Mouse (Mus musculus) kidney, embryonic 15.5 days (tissue): Measurements from ENCODE around the gene Pkd1l2. TPM values are rescaled to one million over a fixed set of nuclear protein-coding genes. Genes with fewer than 3 reads are reported as not detected.

Experiments used
- ATAC-seq: fragments of 200-750 bp; cut with Nextera tagmentation; replicated peaks from 2 replicates; pipeline ENCODE4 v1.8.0; 2017; ENCODE audit warnings: moderate TSS enrichment; ENCODE audit not compliant: low FRiP score
- H3K27ac ChIP-seq: fragments of 300-500 bp; sonication (generic); 2 replicates; pipeline ENCODE4 v1.5.1; 2015; ENCODE audit warnings: mild to moderate bottlenecking, inconsistent platforms
- H3K27me3 ChIP-seq: fragments of 300-500 bp; sonication (generic); 2 replicates; pipeline ENCODE4 v1.6.1; 2015; ENCODE audit warnings: inconsistent platforms
- H3K36me3 ChIP-seq: fragments of 300-500 bp; sonication (generic); 2 replicates; pipeline ENCODE4 v1.6.1; 2015; ENCODE audit warnings: inconsistent platforms
- H3K4me1 ChIP-seq: fragments of 300-500 bp; sonication (generic); 2 replicates; pipeline ENCODE4 v1.6.1; 2015; ENCODE audit warnings: inconsistent platforms
- H3K4me2 ChIP-seq: fragments of 300-500 bp; sonication (generic); 2 replicates; pipeline ENCODE4 v1.6.1; 2015; ENCODE audit warnings: moderate library complexity, mild to moderate bottlenecking, inconsistent platforms
- H3K4me3 ChIP-seq: fragments of 300-500 bp; sonication (generic); replicated peaks from 2 replicates; pipeline ENCODE4 v1.5.1; 2015; ENCODE audit warnings: mild to moderate bottlenecking, inconsistent platforms
- H3K9ac ChIP-seq: fragments of 300-500 bp; sonication (generic); 2 replicates; pipeline ENCODE4 v1.6.1; 2015; ENCODE audit warnings: mild to moderate bottlenecking, inconsistent platforms
- H3K9me3 ChIP-seq: fragments of 300-500 bp; sonication (generic); replicated peaks from 2 replicates; pipeline ENCODE4 v1.6.1; 2016; ENCODE audit warnings: inconsistent platforms
- WGBS: fragments of 180-500 bp; shearing (Covaris S2); methylation state at CpG from one replicate; pipeline ENCODE4 v1.1.7; 2015; ENCODE audit warnings: mixed read lengths; 5-methylcytosine and 5-hydroxymethylcytosine counted together
- polyA plus RNA-seq: library from polyadenylated mRNA; unstranded; fragments of >200 nt; fragmentation: Nextera tagmentation; extraction: Ambion mirVana; gene quantifications from 2 replicates; pipeline ENCODE4 v1.2.1, GENCODE M21; 2015

Gene Pkd1l2
- polyA plus RNA-seq, 1 experiment from 2014 or later: 0.05 TPM

GRCm38 (mm10) chr8:117053135-117054079, 28.8 kb downstream of the Pkd1l2 start:
- H3K27me3 ChIP-seq: no peaks in the 10 kb centered on the region
- no peak overlapping the region for H3K27ac ChIP-seq
- ATAC-seq: no peak
- no peaks in the 10 kb centered on the region for H3K36me3 ChIP-seq
- H3K9me3 ChIP-seq: no peaks in the 10 kb centered on the region
- no peak overlapping the region for H3K9ac ChIP-seq
- 71% methylated on average over 12 of the region's 12 CpGs for WGBS
- H3K4me1 ChIP-seq: peaks cover 11% of the 10 kb centered on the region; the same call in 1 of the 2 replicates
- H3K4me3 ChIP-seq: no peak overlapping the region
- no peak overlapping the region for H3K4me2 ChIP-seq

- Histone ChIP-seq H3K4me1 (peaks cover 11% of the 10 kb centered on the region; the same call in 1 of the 2 replicates), H3K9ac (no peak overlapping the region), H3K27me3 (no peaks in the 10 kb centered on the region), H3K9me3 (no peaks in the 10 kb centered on the region), H3K4me3 (no peak overlapping the region), H3K4me2 (no peak overlapping the region), H3K36me3 (no peaks in the 10 kb centered on the region), H3K27ac (0 out of 2 replicates have a peak overlapping the region, but pooled peaks have one; percentile 27)
- WGBS: 23% methylated on average over 9 of the region's 9 CpGs
- peak; percentile 71 for ATAC-seq
Observed at GRCm38 (mm10) chr8:117051316-117051715, 30.9 kb downstream of the Pkd1l2 start.

GRCm38 (mm10) chr8:117050763-117051162, 31.5 kb downstream of the Pkd1l2 start:
- Histone ChIP-seq H3K27me3 (no peaks in the 10 kb centered on the region), H3K9me3 (no peaks in the 10 kb centered on the region), H3K4me3 (no peak overlapping the region), H3K4me2 (no peak overlapping the region), H3K9ac (no peak overlapping the region), H3K27ac (no peak overlapping the region), H3K36me3 (no peaks in the 10 kb centered on the region), H3K4me1 (peaks cover 11% of the 10 kb centered on the region; the same call in 1 of the 2 replicates)
- 83% methylated on average over 9 of the region's 9 CpGs for WGBS
- no peak for ATAC-seq

DNA sequence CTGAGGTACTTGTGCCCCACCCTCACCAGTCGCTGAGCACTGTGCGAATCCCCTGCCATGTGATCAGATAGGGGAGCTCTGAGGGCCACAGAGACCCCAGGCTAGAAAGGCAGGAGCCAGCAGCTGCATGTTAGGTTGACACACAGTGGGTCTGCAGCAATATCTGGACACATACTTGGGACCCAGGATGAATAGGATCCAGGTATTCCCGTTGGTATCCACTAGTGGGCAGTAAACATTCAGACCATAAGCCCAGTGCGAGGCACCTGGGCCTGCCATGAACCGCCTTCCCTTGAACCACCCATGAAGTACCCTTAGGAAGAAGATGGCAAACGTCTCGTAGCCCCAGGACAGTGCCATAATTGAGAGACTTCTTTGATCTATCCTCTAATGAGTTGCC, 32.8 kb downstream of the Pkd1l2 start:
- no peaks in the 10 kb centered on the region for H3K27me3 ChIP-seq
- H3K4me1 ChIP-seq: peaks cover 11% of the 10 kb centered on the region; the same call in 1 of the 2 replicates
- H3K9me3 ChIP-seq: no peaks in the 10 kb centered on the region
- no peak overlapping the region for H3K27ac ChIP-seq
- H3K36me3 ChIP-seq: no peaks in the 10 kb centered on the region
- H3K4me2 ChIP-seq: no peak overlapping the region
- no peak overlapping the region for H3K9ac ChIP-seq
- ATAC-seq: no peak
- 74% methylated on average over 7 of the region's 7 CpGs for WGBS
- H3K4me3 ChIP-seq: no peak overlapping the region

- H3K27me3 ChIP-seq: no peaks in the 10 kb centered on the region
- H3K9me3 ChIP-seq: no peaks in the 10 kb centered on the region
- no peak for ATAC-seq
- WGBS: 86% methylated on average over 3 of the region's 3 CpGs
- H3K4me3 ChIP-seq: no peak overlapping the region
- H3K9ac ChIP-seq: no peak overlapping the region
- no peaks in the 10 kb centered on the region for H3K4me1 ChIP-seq
- no peaks in the 10 kb centered on the region for H3K36me3 ChIP-seq
- H3K4me2 ChIP-seq: no peak overlapping the region
- H3K27ac ChIP-seq: no peak overlapping the region
Observed at GRCm38 (mm10) chr8:117043584-117043983, 38.7 kb downstream of the Pkd1l2 start.

- Histone ChIP-seq H3K9me3 (no peaks in the 10 kb centered on the region), H3K36me3 (no peaks in the 10 kb centered on the region), H3K4me1 (no peaks in the 10 kb centered on the region), H3K27me3 (no peaks in the 10 kb centered on the region), H3K4me3 (no peak overlapping the region), H3K4me2 (no peak overlapping the region), H3K27ac (no peak overlapping the region), H3K9ac (no peak overlapping the region)
- no peak for ATAC-seq
- 78% methylated on average over 7 of the region's 7 CpGs for WGBS
Observed at GRCm38 (mm10) chr8:117039843-117040242, 42.4 kb downstream of the Pkd1l2 start.

GRCm38 (mm10) chr8:117037374-117037935, 44.8 kb downstream of the Pkd1l2 start:
- ATAC-seq: no peak
- H3K4me3 ChIP-seq: no peak overlapping the region
- no peak overlapping the region for H3K4me2 ChIP-seq
- no peaks in the 10 kb centered on the region for H3K36me3 ChIP-seq
- no peak overlapping the region for H3K9ac ChIP-seq
- no peak overlapping the region for H3K27ac ChIP-seq
- H3K9me3 ChIP-seq: no peaks in the 10 kb centered on the region
- H3K4me1 ChIP-seq: no peaks in the 10 kb centered on the region
- H3K27me3 ChIP-seq: no peaks in the 10 kb centered on the region
- 84% methylated on average over 7 of the region's 7 CpGs for WGBS

DNA sequence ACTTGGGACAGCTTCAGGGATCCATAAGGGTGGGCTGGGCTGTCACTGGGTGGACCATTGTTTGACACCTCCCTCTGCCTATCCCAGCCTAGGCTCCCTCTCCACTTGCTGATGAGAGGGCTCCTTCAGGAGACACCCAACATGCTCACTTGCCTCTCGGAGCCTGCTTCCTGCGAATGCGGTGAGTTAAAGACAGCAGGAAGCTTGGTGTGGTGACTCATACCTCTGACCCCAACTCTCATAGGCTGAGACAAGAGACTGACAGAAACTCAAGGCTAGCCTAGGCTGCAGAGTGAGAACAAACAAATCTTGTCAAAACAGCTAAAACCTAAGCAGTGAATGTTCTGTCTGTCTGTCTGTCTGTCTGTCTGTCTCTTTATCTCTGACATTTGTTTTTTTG, 48.9 kb downstream of the Pkd1l2 start:
- WGBS: 71% methylated on average over 3 of the region's 3 CpGs
- H3K36me3 ChIP-seq: no peaks in the 10 kb centered on the region
- no peak overlapping the region for H3K4me3 ChIP-seq

DNA sequence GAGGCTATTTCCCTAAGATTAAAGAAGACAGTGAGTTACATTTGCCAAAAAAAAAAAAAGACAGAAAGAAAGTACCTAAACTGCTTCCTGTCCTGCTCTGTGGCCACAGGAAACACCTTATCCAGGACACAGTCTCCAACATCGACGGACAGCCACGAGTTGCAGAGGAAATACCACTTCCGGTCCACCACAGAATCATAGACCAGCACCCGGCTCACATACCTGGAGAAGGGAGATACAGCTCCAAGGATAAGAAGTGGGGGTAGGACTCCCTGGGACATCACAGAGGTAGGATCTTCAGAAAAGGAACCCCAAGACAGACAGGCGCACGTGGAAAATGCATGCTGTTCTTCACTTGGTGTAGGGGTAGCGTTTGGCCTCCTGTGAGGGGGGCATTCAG, 49.6 kb downstream of the Pkd1l2 start:
- Histone ChIP-seq H3K36me3 (no peaks in the 10 kb centered on the region), H3K27me3 (no peaks in the 10 kb centered on the region), H3K4me2 (no peak overlapping the region), H3K4me3 (no peak overlapping the region), H3K27ac (no peak overlapping the region), H3K9ac (no peak overlapping the region), H3K4me1 (0 out of 2 replicates have a peak, but pooled peaks cover 7% of the 10 kb centered on the region), H3K9me3 (no peaks in the 10 kb centered on the region)
- WGBS: 79% methylated on average over 8 of the region's 8 CpGs
- no peak for ATAC-seq

More for the DNA sequence above, 48.9 kb downstream of the Pkd1l2 start:
- Histone ChIP-seq H3K9ac (no peak overlapping the region), H3K9me3 (no peaks in the 10 kb centered on the region), H3K4me1 (0 out of 2 replicates have a peak, but pooled peaks cover 7% of the 10 kb centered on the region), H3K27me3 (no peaks in the 10 kb centered on the region), H3K27ac (no peak overlapping the region), H3K4me2 (no peak overlapping the region)
- ATAC-seq: no peak

DNA sequence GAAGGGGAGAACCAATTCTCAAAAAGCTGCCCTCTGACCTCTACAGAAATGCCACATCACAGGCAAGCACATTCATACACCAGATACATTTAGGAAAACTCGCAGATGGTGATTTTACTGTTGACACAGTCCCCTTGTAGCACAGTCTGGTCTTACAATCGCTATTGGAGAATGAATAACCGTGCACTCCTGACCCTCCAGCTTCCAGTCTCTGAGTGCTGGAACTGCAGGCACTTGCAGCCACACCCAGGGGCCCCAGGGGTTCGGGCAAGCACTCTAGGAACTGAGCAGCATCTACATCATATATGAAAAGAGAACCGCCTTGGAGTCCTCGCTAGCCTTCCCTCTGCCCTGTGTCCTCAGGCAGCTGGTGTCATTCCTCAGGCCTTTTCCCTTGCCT, 50.8 kb downstream of the Pkd1l2 start:
- no peaks in the 10 kb centered on the region for H3K36me3 ChIP-seq
- no peak overlapping the region for H3K9ac ChIP-seq
- 56% methylated on average over 6 of the region's 6 CpGs for WGBS
- H3K4me1 ChIP-seq: 0 out of 2 replicates have a peak, but pooled peaks cover 7% of the 10 kb centered on the region
- no peak overlapping the region for H3K4me3 ChIP-seq
- no peak overlapping the region for H3K4me2 ChIP-seq
- H3K27me3 ChIP-seq: no peaks in the 10 kb centered on the region
- no peak overlapping the region for H3K27ac ChIP-seq
- ATAC-seq: no peak
- H3K9me3 ChIP-seq: no peaks in the 10 kb centered on the region

GRCm38 (mm10) chr8:117028686-117029085, 53.6 kb downstream of the Pkd1l2 start:
- Histone ChIP-seq H3K36me3 (no peaks in the 10 kb centered on the region), H3K9ac (no peak overlapping the region), H3K4me1 (0 out of 2 replicates have a peak, but pooled peaks cover 7% of the 10 kb centered on the region), H3K4me2 (no peak overlapping the region), H3K4me3 (no peak overlapping the region), H3K9me3 (no peaks in the 10 kb centered on the region), H3K27me3 (no peaks in the 10 kb centered on the region), H3K27ac (no peak overlapping the region)
- 94% methylated on average over 10 of the region's 10 CpGs for WGBS
- ATAC-seq: no peak

GRCm38 (mm10) chr8:117027601-117028000, 54.6 kb downstream of the Pkd1l2 start:
- H3K27me3 ChIP-seq: no peaks in the 10 kb centered on the region
- no peak overlapping the region for H3K27ac ChIP-seq
- 83% methylated on average over 5 of the region's 5 CpGs for WGBS
- no peak for ATAC-seq
- H3K9me3 ChIP-seq: no peaks in the 10 kb centered on the region
- H3K4me2 ChIP-seq: no peak overlapping the region
- H3K4me3 ChIP-seq: no peak overlapping the region
- no peaks in the 10 kb centered on the region for H3K36me3 ChIP-seq
- H3K4me1 ChIP-seq: 0 out of 2 replicates have a peak, but pooled peaks cover 7% of the 10 kb centered on the region
- H3K9ac ChIP-seq: no peak overlapping the region
